ENCODE assay signal across 9 mouse cellular contexts in genomic region chr9:110758605-110759004, GRCm38 (mm10). TPM values are rescaled to one million over a fixed set of nuclear protein-coding genes. Genes with fewer than 3 reads are reported as not detected.
DNase-seq lines count a peak whose midpoint lies in the region; ATAC-seq and TF ChIP-seq lines count a peak whose summit lies in the region.
"Had no signal": no experiment of that assay in that cellular context is flagged by ENCODE, and none has a peak within 500 bp of the region (broad histone marks: within the 10 kb centered on the region; RNA-seq: fewer than 3 reads in every experiment).

No protein-coding gene starts in this region.

- H3K27me3 ChIP-seq in hindbrain, postnatal 0 days (ENCODE audit: insufficient read depth, low read length) = no peaks in the 10 kb centered on the region
- H3K27me3 ChIP-seq in hindbrain, embryonic 13.5 days = peaks cover 4% of the 10 kb centered on the region
- H3K27me3 ChIP-seq in lung, embryonic 16.5 days (ENCODE audit: control insufficient read depth, insufficient read depth, low read depth, low read length) = no peaks in the 10 kb centered on the region
- H3K27me3 ChIP-seq: midbrain, embryonic 12.5 days had no signal

- no peaks in the 10 kb centered on the region for H3K9me3 ChIP-seq in hindbrain, postnatal 0 days (ENCODE audit: low read length)
- H3K9me3 ChIP-seq in hindbrain, embryonic 13.5 days = no peaks in the 10 kb centered on the region
- H3K9me3 ChIP-seq in lung, embryonic 16.5 days (ENCODE audit: control insufficient read depth, low read length) = no peaks in the 10 kb centered on the region
- H3K9me3 ChIP-seq: midbrain, embryonic 12.5 days had no signal

- 0 out of 2 replicates have a peak, but pooled peaks cover 3% of the 10 kb centered on the region for H3K4me1 ChIP-seq in hindbrain, postnatal 0 days (ENCODE audit: insufficient read depth, low read length)
- no peaks in the 10 kb centered on the region for H3K4me1 ChIP-seq in hindbrain, embryonic 13.5 days (replicated peaks)
- peaks cover 27% of the 10 kb centered on the region for H3K4me1 ChIP-seq in lung, embryonic 16.5 days (replicated peaks; ENCODE audit: control insufficient read depth, insufficient read depth, low read length)
- H3K4me1 ChIP-seq: midbrain, embryonic 12.5 days had no signal

- no peak overlapping the region for H3K27ac ChIP-seq in hindbrain, postnatal 0 days
- H3K27ac ChIP-seq in hindbrain, embryonic 13.5 days = no peak overlapping the region
- no peak overlapping the region for H3K27ac ChIP-seq in lung, embryonic 16.5 days (ENCODE audit: low read length)
- H3K27ac ChIP-seq: midbrain, embryonic 12.5 days had no signal

- peak; percentile 42 for DNase-seq in hindbrain, postnatal 0 days (ENCODE audit: low spot score)
- peak; percentile 17 to 42 for DNase-seq in frontal cortex, adult 2 months (ENCODE audit: extremely low spot score in 1 of 2, low spot score in 1 of 2)
- DNase-seq in kidney, postnatal 10 days = peak; percentile 85
- DNase-seq in urinary bladder, postnatal 25 days (ENCODE audit: low spot score) = peak; percentile 59
- no peak for DNase-seq in embryo, embryonic 11 days
- no peak for DNase-seq in embryo, embryonic 10 days (ENCODE audit: low spot score)

- WGBS in hindbrain, postnatal 0 days = 50% methylated on average over 8 of the region's 8 CpGs
- WGBS in hindbrain, embryonic 13.5 days = 74% methylated on average over 8 of the region's 8 CpGs
- WGBS in lung, embryonic 16.5 days = 50% methylated on average over 8 of the region's 8 CpGs

- H3K36me3 ChIP-seq in hindbrain, postnatal 0 days (ENCODE audit: insufficient read depth, low read length) = no peaks in the 10 kb centered on the region
- no peaks in the 10 kb centered on the region for H3K36me3 ChIP-seq in hindbrain, embryonic 13.5 days
- no peaks in the 10 kb centered on the region for H3K36me3 ChIP-seq in lung, embryonic 16.5 days (ENCODE audit: control insufficient read depth, insufficient read depth, low read length)
- H3K36me3 ChIP-seq: midbrain, embryonic 12.5 days had no signal

- ATAC-seq in hindbrain, postnatal 0 days = peak; percentile 78
- no peak for ATAC-seq in hindbrain, embryonic 13.5 days (ENCODE audit: low FRiP score)
- ATAC-seq in lung, embryonic 16.5 days (ENCODE audit: low read depth) = peak; percentile 64

- no peak overlapping the region for H3K9ac ChIP-seq in hindbrain, postnatal 0 days (replicated peaks; ENCODE audit: low read length)
- no peak overlapping the region for H3K9ac ChIP-seq in hindbrain, embryonic 13.5 days
- 0 out of 2 replicates have a peak overlapping the region, but pooled peaks have one; percentile 25 for H3K9ac ChIP-seq in lung, embryonic 16.5 days (ENCODE audit: low read length)
- H3K9ac ChIP-seq: midbrain, embryonic 12.5 days had no signal

- no peak overlapping the region for H3K4me2 ChIP-seq in hindbrain, postnatal 0 days (ENCODE audit: low read depth, low read length)
- H3K4me2 ChIP-seq in hindbrain, embryonic 13.5 days = no peak overlapping the region
- H3K4me2 ChIP-seq in lung, embryonic 16.5 days (ENCODE audit: low read depth, low read length) = no peak overlapping the region
- H3K4me2 ChIP-seq: midbrain, embryonic 12.5 days had no signal

- no peak for TF ChIP-seq CTCF in hindbrain, postnatal 0 days (IDR thresholded peaks at IDR 0.05; ENCODE audit: low read depth)

- H3K4me3 ChIP-seq in hindbrain, postnatal 0 days (ENCODE audit: low read length) = no peak overlapping the region
- H3K4me3 ChIP-seq in hindbrain, embryonic 13.5 days = no peak overlapping the region
- no peak overlapping the region for H3K4me3 ChIP-seq in lung, embryonic 16.5 days (ENCODE audit: low read length)
- H3K4me3 ChIP-seq: midbrain, embryonic 12.5 days had no signal

RNA-seq across cellular contexts. Expression of gene Pth1r, which starts 11.7 kb away (rescaled TPM):
- total RNA-seq in hindbrain, postnatal 0 days (2014; rRNA removed) = 27.7 and 29.2 TPM in 2 replicates
- polyA plus RNA-seq in hindbrain, postnatal 0 days (2015; fragmentation: Nextera tagmentation; extraction: Ambion mirVana) = 11.7 and 12.5 TPM in 2 replicates
- polyA plus RNA-seq in hindbrain, embryonic 13.5 days (2015; fragmentation: Nextera tagmentation; extraction: Ambion mirVana) = 13.7 and 13.8 TPM in 2 replicates
- polyA plus RNA-seq in frontal cortex, adult 2 months (2012; rRNA removed) = 6.9 and 9.1 TPM in 2 replicates
- 60.3 and 61.6 TPM in 2 replicates for polyA plus RNA-seq in lung, embryonic 16.5 days (2015; fragmentation: Nextera tagmentation; extraction: Ambion mirVana)

RNA-seq across cellular contexts. Expression of gene Myl3, which starts 16.9 kb away (rescaled TPM):
- 0.72 TPM in 1 of 2 replicates, not detected in the other for total RNA-seq in hindbrain, postnatal 0 days (2014; rRNA removed)
- polyA plus RNA-seq in hindbrain, postnatal 0 days (2015; fragmentation: Nextera tagmentation; extraction: Ambion mirVana) = 0.65 and 0.89 TPM in 2 replicates
- 1.4 and 3.8 TPM in 2 replicates for polyA plus RNA-seq in hindbrain, embryonic 13.5 days (2015; fragmentation: Nextera tagmentation; extraction: Ambion mirVana)
- polyA plus RNA-seq in frontal cortex, adult 2 months (2012; rRNA removed) = 0.32 and 0.46 TPM in 2 replicates
- polyA plus RNA-seq in lung, embryonic 16.5 days (2015; fragmentation: Nextera tagmentation; extraction: Ambion mirVana) = 10.6 and 13.9 TPM in 2 replicates

RNA-seq across cellular contexts. Expression of gene Prss42, which starts 39.4 kb away (rescaled TPM):
- total RNA-seq in hindbrain, postnatal 0 days (2014; rRNA removed) = not detected in 2 replicates
- polyA plus RNA-seq in hindbrain, postnatal 0 days (2015; fragmentation: Nextera tagmentation; extraction: Ambion mirVana) = not detected in 2 replicates
- polyA plus RNA-seq in hindbrain, embryonic 13.5 days (2015; fragmentation: Nextera tagmentation; extraction: Ambion mirVana) = not detected in 2 replicates
- polyA plus RNA-seq in frontal cortex, adult 2 months (2012; rRNA removed) = 0.06 TPM in 1 of 2 replicates, not detected in the other
- polyA plus RNA-seq in lung, embryonic 16.5 days (2015; fragmentation: Nextera tagmentation; extraction: Ambion mirVana) = not detected in 2 replicates
- polyA plus RNA-seq: midbrain, embryonic 12.5 days had no signal

RNA-seq across cellular contexts. Expression of gene Prss44, which starts 55.2 kb away (rescaled TPM):
- total RNA-seq in hindbrain, postnatal 0 days (2014; rRNA removed) = 0.10 TPM in 1 of 2 replicates, not detected in the other
- not detected in 2 replicates for polyA plus RNA-seq in hindbrain, postnatal 0 days (2015; fragmentation: Nextera tagmentation; extraction: Ambion mirVana)
- polyA plus RNA-seq in hindbrain, embryonic 13.5 days (2015; fragmentation: Nextera tagmentation; extraction: Ambion mirVana) = not detected in 2 replicates
- polyA plus RNA-seq in frontal cortex, adult 2 months (2012; rRNA removed) = not detected in 2 replicates
- polyA plus RNA-seq in lung, embryonic 16.5 days (2015; fragmentation: Nextera tagmentation; extraction: Ambion mirVana) = not detected in 2 replicates
- polyA plus RNA-seq: midbrain, embryonic 12.5 days had no signal

Comparison
In these comparisons a context has a peak if more than half of its experiments do, and no peak if none do; other contexts are left out.
1. DNase-seq: peak in hindbrain, postnatal 0 days (single experiment), frontal cortex, adult 2 months (2 of 2), kidney, postnatal 10 days (single experiment) and urinary bladder, postnatal 25 days (single experiment); none in embryo, embryonic 11 days (single experiment) and embryo, embryonic 10 days (single experiment).